Mouse (Mus musculus) gastrocnemius, postnatal 14 days (tissue): Measurements from ENCODE around the gene Nhsl2. TPM values are rescaled to one million over a fixed set of nuclear protein-coding genes. Genes with fewer than 3 reads are reported as not detected.
"Not testable (repeated sequence)": the region's sequence is repeated elsewhere in the genome, so short reads cannot be mapped to it uniquely, and the experiment has no call there.

ENCODE experiments used
- DNase-seq: peaks from one replicate; pipeline ENCODE4 v3.0.0; 2021; ENCODE audit warnings: mixed read lengths
- intact Hi-C: fragments of 180-260 bp; cut with DNase I; formaldehyde crosslinking; loops from one replicate; pipeline ENCODE4 v1.15.1; 2025; ENCODE audit warnings: low total_unique reads
- total RNA-seq, 2 experiments: library from RNA; stranded (reverse); gene quantifications; 2 replicates each; pipeline ENCODE4 v1.2.3; 2021

The Nhsl2 gene
- total RNA-seq, 2 experiments from 2014 or later = 3.7 to 5.6 TPM

- peak; percentile 77 for DNase-seq
- intact Hi-C loops = no loop called here
Observed at GRCm38 (mm10) chrX:102070591-102071471, 221.6 kb downstream of the Nhsl2 start, which contains the start of gene Rtl5. Gene Rtl5, minus strand, starts transcription at chrX:102071304.

DNA sequence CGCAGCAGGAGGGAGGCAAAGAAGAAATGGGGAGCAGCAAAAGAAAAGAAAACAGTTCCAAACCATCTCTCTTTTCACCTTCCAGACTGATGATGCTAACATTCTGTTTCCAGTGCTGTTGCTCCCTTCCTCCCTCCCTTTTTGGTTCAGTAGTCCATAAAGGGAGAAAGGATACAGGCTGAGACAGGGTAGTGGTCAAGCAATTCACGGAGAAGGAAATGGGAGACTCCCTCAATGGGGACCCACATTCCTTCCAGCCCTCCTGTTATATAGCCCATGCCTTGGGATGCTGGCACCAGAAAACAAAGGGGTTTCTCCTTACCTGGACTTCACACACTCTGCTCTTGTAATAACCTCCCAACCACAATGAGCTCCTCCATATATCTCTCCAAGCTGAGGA is 222.3 kb downstream of the Nhsl2 start:
- no peak for DNase-seq
- intact Hi-C loops = no loop called here

- intact Hi-C loops = no loop called here
Observed at GRCm38 (mm10) chrX:102073605-102074325, 224.6 kb downstream of the Nhsl2 start.

GRCm38 (mm10) chrX:102074435-102074834 is 225.2 kb downstream of the Nhsl2 start:
- intact Hi-C loops = no loop called here
- no peak for DNase-seq

More at GRCm38 (mm10) chrX:102073605-102074325, 224.6 kb downstream of the Nhsl2 start:
- DNase-seq = no peak

- DNase-seq = no peak
- intact Hi-C loops = no loop called here
Observed at GRCm38 (mm10) chrX:102075158-102075557, 226.0 kb downstream of the Nhsl2 start.

DNA sequence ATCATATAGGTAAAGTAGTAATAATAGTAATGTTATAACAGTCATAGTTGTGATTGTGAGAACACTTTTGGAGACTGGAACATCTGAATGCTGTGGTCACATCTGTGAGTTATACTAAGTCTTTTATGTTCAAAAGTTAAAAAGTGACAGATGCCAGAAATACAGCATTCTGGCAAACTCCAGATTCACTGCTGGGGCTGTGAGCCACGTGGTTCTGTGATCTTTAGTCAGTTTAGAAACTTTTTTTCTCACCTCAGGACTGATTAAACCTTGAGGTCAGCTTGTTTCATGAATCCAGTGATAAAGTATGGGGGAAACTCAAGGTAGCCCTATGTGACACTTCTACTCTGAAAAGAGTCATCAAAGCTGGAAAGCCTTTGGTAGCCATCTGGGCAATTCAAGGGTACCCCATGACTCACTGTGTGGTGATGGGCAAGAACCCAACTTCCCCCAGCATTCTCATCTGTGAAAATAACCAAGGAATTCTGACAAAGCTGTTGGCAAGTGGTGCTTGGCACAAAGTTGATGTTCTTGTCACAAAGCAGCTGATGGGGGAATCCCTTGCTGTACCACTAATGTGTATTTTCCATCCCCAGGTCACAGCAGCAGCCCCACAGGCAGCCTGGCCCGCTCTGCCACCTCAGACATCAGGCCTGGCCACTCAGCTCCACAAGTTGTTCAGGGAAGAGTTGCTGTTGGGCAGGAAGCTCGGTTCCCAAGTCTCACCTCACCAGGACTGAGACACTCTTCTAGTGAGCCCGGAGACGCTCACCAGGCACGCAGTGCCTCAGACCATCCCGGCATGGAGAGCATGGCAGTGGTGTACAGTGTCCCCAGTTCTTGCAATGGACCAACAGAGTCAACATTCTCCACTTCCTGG is 227.9 kb downstream of the Nhsl2 start:
- intact Hi-C loops = no loop called here
- DNase-seq = no peak

- no peak for DNase-seq
- intact Hi-C loops = no loop called here
Observed at GRCm38 (mm10) chrX:102081076-102081475, 231.9 kb downstream of the Nhsl2 start.

- intact Hi-C loops = no loop called here
- DNase-seq = no peak
Observed at GRCm38 (mm10) chrX:102081573-102082279, 232.5 kb downstream of the Nhsl2 start.

DNA sequence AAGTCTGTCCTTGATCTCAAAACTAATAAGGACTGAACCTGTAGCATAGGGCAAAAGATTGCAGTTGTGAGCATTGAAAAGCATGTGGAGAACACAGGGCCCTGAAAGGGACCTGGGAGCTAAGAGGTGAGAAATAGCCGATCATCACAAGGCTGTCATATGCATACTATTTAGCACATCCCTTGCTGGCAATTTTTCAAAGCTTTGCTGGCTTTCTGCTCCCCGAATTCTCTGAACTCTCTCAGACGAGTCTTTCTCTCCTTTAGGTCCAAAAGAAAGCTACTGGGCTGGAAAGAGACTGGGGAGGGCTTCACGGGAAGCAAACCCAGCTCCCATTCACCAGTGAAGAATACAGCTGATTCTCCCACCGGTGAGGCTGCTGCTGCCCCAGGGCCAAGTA is 233.2 kb downstream of the Nhsl2 start:
- DNase-seq = no peak
- intact Hi-C loops = no loop called here

- no peak for DNase-seq
- intact Hi-C loops = no loop called here
Observed at GRCm38 (mm10) chrX:102085798-102086443, 236.7 kb downstream of the Nhsl2 start.

- intact Hi-C loops = no loop called here
- no peak for DNase-seq
Observed at GRCm38 (mm10) chrX:102090605-102091004, 241.4 kb downstream of the Nhsl2 start.

- no peak for DNase-seq
- intact Hi-C loops = no loop called here
Observed at GRCm38 (mm10) chrX:102094381-102094904, 245.3 kb downstream of the Nhsl2 start.

GRCm38 (mm10) chrX:102101886-102102285 is 252.7 kb downstream of the Nhsl2 start:
- intact Hi-C loops = no loop called here
- DNase-seq = no peak

DNA sequence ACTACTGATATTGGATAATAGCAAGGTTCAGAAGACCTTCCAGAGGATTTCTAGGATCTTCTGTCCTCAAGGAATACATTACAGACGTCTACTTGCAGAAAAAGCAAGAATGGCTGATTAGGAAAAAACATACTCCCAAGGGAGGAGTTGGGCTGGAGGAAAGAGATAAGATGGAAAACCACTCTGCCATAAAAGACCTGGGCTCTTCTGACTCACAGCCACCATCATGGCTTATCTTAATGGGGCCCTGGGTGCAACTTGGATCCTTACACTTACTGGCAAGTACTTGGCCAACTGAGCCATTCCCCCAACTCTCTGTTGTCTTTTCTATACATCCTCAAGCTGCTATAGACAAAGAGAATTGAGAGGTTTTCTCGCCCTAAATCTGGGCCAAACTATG is 254.6 kb downstream of the Nhsl2 start:
- intact Hi-C loops, DNase-seq: not testable (repeated sequence)

- DNase-seq, intact Hi-C loops: not testable (repeated sequence)
Observed at GRCm38 (mm10) chrX:102109349-102109748, 260.2 kb downstream of the Nhsl2 start.

GRCm38 (mm10) chrX:102115676-102116075 is 266.5 kb downstream of the Nhsl2 start:
- intact Hi-C loops = no loop called here
- no peak for DNase-seq

DNA sequence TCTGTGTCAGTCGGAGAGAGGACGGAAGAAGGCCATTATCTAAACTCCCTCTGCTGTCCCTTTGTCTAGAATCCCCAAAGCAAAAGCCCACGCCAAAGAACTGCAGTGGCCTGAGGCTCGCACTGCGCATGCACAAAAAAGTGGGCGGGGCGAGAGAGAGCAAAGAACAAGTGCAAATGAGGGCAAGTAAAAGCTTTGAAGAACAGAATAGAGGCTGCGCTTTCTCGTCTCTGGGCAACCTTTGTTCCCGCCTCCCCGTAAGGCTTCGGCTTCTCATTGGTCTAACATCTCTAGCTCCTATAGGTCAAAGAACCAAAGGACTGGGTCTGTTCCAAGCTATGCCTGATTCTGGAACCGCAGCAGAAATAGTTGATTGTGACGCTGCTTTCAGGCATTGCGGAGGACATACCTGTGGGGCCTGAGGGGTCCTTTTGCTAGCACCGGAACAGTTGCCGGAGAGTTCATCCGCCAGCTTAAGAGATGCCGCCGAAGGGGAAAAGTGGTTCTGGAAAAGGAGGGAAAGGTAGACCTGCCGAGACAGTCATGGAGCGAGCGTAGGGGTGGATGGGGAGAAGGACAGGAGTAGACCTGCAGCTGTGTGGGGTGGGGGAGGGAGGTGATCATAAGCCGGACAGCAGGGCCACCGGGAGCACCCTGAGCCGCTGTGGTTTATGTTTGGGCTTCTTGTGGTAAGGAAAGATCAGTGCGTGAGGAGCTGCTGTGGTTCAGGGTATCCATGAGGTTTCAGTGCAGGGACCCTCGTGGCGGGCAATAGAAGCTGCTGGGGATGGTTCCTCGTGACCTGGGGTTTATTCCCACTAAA is 270.1 kb downstream of the Nhsl2 start, which contains the start of gene Pin4:
Gene Pin4 (plus strand): TSS at position 406 of the 823 bp plus-strand sequence.
- intact Hi-C loops = no loop called here
- peak; percentile 92 for DNase-seq
